6 mouse cellular contexts compared by ENCODE assay signal in the genomic region with DNA sequence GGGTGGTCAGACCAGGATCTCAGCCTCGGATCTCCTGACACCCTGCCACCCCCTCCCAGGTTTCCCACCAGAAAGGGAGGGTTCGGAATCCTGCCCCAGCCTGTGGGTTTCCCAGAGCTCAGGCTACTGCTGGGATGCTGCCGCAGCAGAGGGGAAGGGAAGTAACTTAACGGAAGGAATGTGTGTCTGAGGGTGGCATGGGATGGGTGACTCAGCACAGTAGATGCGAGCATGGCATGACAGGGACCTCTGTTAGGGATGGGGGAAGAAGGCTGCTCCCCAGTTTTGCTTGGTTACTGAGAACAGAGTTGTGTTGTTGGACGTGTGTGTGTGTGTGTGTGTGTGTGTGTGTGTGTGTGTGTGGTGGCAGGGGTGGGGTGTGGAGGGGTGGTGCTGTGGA.
"Had no signal": no experiment of that assay in that cellular context is flagged by ENCODE, and none has a peak within 500 bp of the region (broad histone marks: within the 10 kb centered on the region; RNA-seq: fewer than 3 reads in every experiment).

No protein-coding gene starts in this region.

- DNase-seq: kidney, adult 8-10 months; kidney, postnatal 25 days; lung, adult 2 months; lung, postnatal 36 days had no signal

- ATAC-seq: lung, postnatal 0 days; midbrain, embryonic 16.5 days had no signal
